Comparison of ENCODE assay signal across 8 mouse cellular contexts in genomic region chr9:15279649-15280490, GRCm38 (mm10). TPM values are rescaled to one million over a fixed set of nuclear protein-coding genes. Genes with fewer than 3 reads are reported as not detected.
A peak's percentile ranks its signal among the peaks of the same experiment; 100 is the strongest.
DNase-seq lines count a peak whose midpoint lies in the region; ATAC-seq and TF ChIP-seq lines count a peak whose summit lies in the region.

Gene Med17 (minus strand): TSS chr9:15279931.

- WGBS in forebrain, embryonic 12.5 days = 1% methylated on average over 57 of the region's 57 CpGs
- under 1% methylated on average over 56 of the region's 57 CpGs for WGBS in heart, postnatal 0 days
- under 1% methylated on average over 57 of the region's 57 CpGs for WGBS in liver, embryonic 16.5 days (ENCODE audit: insufficient replicate concordance)
- 2% methylated on average over 53 of the region's 57 CpGs for WGBS in neural tube, embryonic 13.5 days

- peak; percentile 98 for TF ChIP-seq POLR2A in testis, adult 2 months (IDR thresholded peaks at IDR 0.05; ENCODE audit: control insufficient read depth, low read depth, low read length)

- peaks cover 45% of the 10 kb centered on the region for H3K4me1 ChIP-seq in E14TG2a.4 (replicated peaks; ENCODE audit: low read depth, low read length)
- peaks cover 25% of the 10 kb centered on the region for H3K4me1 ChIP-seq in forebrain, embryonic 12.5 days
- H3K4me1 ChIP-seq in heart, postnatal 0 days (ENCODE audit: control insufficient read depth, insufficient read depth) = 0 out of 2 replicates have a peak, but pooled peaks cover 7% of the 10 kb centered on the region
- H3K4me1 ChIP-seq in liver, embryonic 16.5 days (ENCODE audit: control insufficient read depth, low read depth, low read length) = peaks cover 16% of the 10 kb centered on the region
- peaks cover 31% of the 10 kb centered on the region for H3K4me1 ChIP-seq in neural tube, embryonic 13.5 days (replicated peaks)
- peaks cover 3% of the 10 kb centered on the region; the same call in 1 of the 2 replicates for H3K4me1 ChIP-seq in testis, adult 2 months (ENCODE audit: control insufficient read depth, insufficient read depth, low read length)

- DNase-seq in c-Kit-positive CD71-positive TER-119-positive erythroid progenitor cells, embryonic 14.5 days (ENCODE audit: low spot score) = peak; percentile 92
- peak; percentile 95 for DNase-seq in heart, postnatal 0 days (ENCODE audit: low spot score)
- DNase-seq in kidney, postnatal 4 days = peak; percentile 94 to 96

- peak within 1 kb of the TSS; percentile 97 for H3K4me3 ChIP-seq in E14TG2a.4 (replicated peaks; ENCODE audit: low read length)
- peak within 1 kb of the TSS; percentile 96 for H3K4me3 ChIP-seq in forebrain, embryonic 12.5 days (replicated peaks)
- peak within 1 kb of the TSS; percentile 93 for H3K4me3 ChIP-seq in heart, postnatal 0 days (ENCODE audit: low read depth, low read length)
- H3K4me3 ChIP-seq in liver, embryonic 16.5 days (ENCODE audit: low read depth, low read length) = peak within 1 kb of the TSS; percentile 98
- peak within 1 kb of the TSS; percentile 97 for H3K4me3 ChIP-seq in neural tube, embryonic 13.5 days
- peak within 1 kb of the TSS; percentile 97 for H3K4me3 ChIP-seq in testis, adult 2 months (ENCODE audit: control insufficient read depth, low read depth, low read length)

- H3K36me3 ChIP-seq in E14TG2a.4 (ENCODE audit: insufficient read depth, low read length) = peaks cover 29% of the 10 kb centered on the region
- peaks cover 11% of the 10 kb centered on the region for H3K36me3 ChIP-seq in forebrain, embryonic 12.5 days (replicated peaks)
- H3K36me3 ChIP-seq in heart, postnatal 0 days (replicated peaks; ENCODE audit: control insufficient read depth, insufficient read depth, low read length) = peaks cover 22% of the 10 kb centered on the region
- H3K36me3 ChIP-seq in liver, embryonic 16.5 days (ENCODE audit: control insufficient read depth, insufficient read depth) = peaks cover 18% of the 10 kb centered on the region
- peaks cover 21% of the 10 kb centered on the region for H3K36me3 ChIP-seq in neural tube, embryonic 13.5 days
- H3K36me3 ChIP-seq in testis, adult 2 months (ENCODE audit: control insufficient read depth, insufficient read depth, low read length) = no peaks in the 10 kb centered on the region

- no peak; the same call in 1 of the 2 replicates for TF ChIP-seq EP300 in heart, postnatal 0 days (IDR thresholded peaks at IDR 0.05; ENCODE audit: low read depth)

- peak within 1 kb of the TSS; percentile 80 for H3K4me2 ChIP-seq in forebrain, embryonic 12.5 days
- peak within 1 kb of the TSS; percentile 86 for H3K4me2 ChIP-seq in heart, postnatal 0 days (ENCODE audit: low read depth, low read length)
- peak within 1 kb of the TSS; percentile 72 for H3K4me2 ChIP-seq in liver, embryonic 16.5 days (ENCODE audit: low read depth, low read length)
- H3K4me2 ChIP-seq in neural tube, embryonic 13.5 days = peak within 1 kb of the TSS; percentile 83

- peak within 1 kb of the TSS; percentile 98 for H3K9ac ChIP-seq in forebrain, embryonic 12.5 days
- peak within 1 kb of the TSS; percentile 93 for H3K9ac ChIP-seq in heart, postnatal 0 days (replicated peaks; ENCODE audit: low read depth, low read length)
- H3K9ac ChIP-seq in liver, embryonic 16.5 days (ENCODE audit: low read depth, low read length) = peak within 1 kb of the TSS; percentile 97
- H3K9ac ChIP-seq in neural tube, embryonic 13.5 days = peak within 1 kb of the TSS; percentile 99

- H3K9me3 ChIP-seq in E14TG2a.4 (ENCODE audit: low read length) = no peaks in the 10 kb centered on the region
- H3K9me3 ChIP-seq in forebrain, embryonic 12.5 days = no peaks in the 10 kb centered on the region
- no peaks in the 10 kb centered on the region for H3K9me3 ChIP-seq in heart, postnatal 0 days (replicated peaks; ENCODE audit: control insufficient read depth, low read length)
- H3K9me3 ChIP-seq in liver, embryonic 16.5 days (replicated peaks; ENCODE audit: control insufficient read depth, low read length) = no peaks in the 10 kb centered on the region
- H3K9me3 ChIP-seq in neural tube, embryonic 13.5 days = no peaks in the 10 kb centered on the region

- peak within 1 kb of the TSS; percentile 93 for H3K27ac ChIP-seq in forebrain, embryonic 12.5 days
- H3K27ac ChIP-seq in heart, postnatal 0 days (ENCODE audit: low read depth) = peak within 1 kb of the TSS; percentile 85
- H3K27ac ChIP-seq in liver, embryonic 16.5 days (ENCODE audit: low read length) = peak within 1 kb of the TSS; percentile 93
- H3K27ac ChIP-seq in neural tube, embryonic 13.5 days (replicated peaks) = peak within 1 kb of the TSS; percentile 92
- peak within 1 kb of the TSS; percentile 89 for H3K27ac ChIP-seq in testis, adult 2 months (ENCODE audit: control insufficient read depth, insufficient read depth, low read depth, low read length)

- no peak for TF ChIP-seq CTCF in E14TG2a.4 (conservative IDR thresholded peaks at IDR 0.05; ENCODE audit: low read length)
- no peak for TF ChIP-seq CTCF in heart, postnatal 0 days (IDR thresholded peaks at IDR 0.05; ENCODE audit: low read depth)
- no peak for TF ChIP-seq CTCF in testis, adult 2 months (IDR thresholded peaks at IDR 0.05; ENCODE audit: control insufficient read depth, insufficient read depth, insufficient replicate concordance, low read depth, low read length)

- H3K27me3 ChIP-seq in E14TG2a.4 (ENCODE audit: insufficient read depth, low read length) = no peaks in the 10 kb centered on the region
- no peaks in the 10 kb centered on the region for H3K27me3 ChIP-seq in forebrain, embryonic 12.5 days
- no peaks in the 10 kb centered on the region for H3K27me3 ChIP-seq in heart, postnatal 0 days (ENCODE audit: control insufficient read depth, insufficient read depth, low read length)
- no peaks in the 10 kb centered on the region for H3K27me3 ChIP-seq in liver, embryonic 16.5 days (ENCODE audit: control insufficient read depth, insufficient read depth, low read depth, low read length)
- no peaks in the 10 kb centered on the region for H3K27me3 ChIP-seq in neural tube, embryonic 13.5 days
- no peaks in the 10 kb centered on the region for H3K27me3 ChIP-seq in testis, adult 2 months (ENCODE audit: control insufficient read depth, insufficient read depth, low read length)

- ATAC-seq in forebrain, embryonic 12.5 days (ENCODE audit: low FRiP score) = peak; percentile 98
- peak; percentile 98 for ATAC-seq in heart, postnatal 0 days (ENCODE audit: insufficient read depth, low read depth)
- peak; percentile 97 for ATAC-seq in liver, embryonic 16.5 days (ENCODE audit: low read depth)
- ATAC-seq in neural tube, embryonic 13.5 days (ENCODE audit: low read depth) = peak; percentile 99

RNA-seq across cellular contexts. Expression of gene Med17, which starts in this region (rescaled TPM):
- polyA plus RNA-seq in forebrain, embryonic 12.5 days (2016; fragmentation: Nextera tagmentation; extraction: Ambion mirVana) = 44.6 and 49.1 TPM in 2 replicates
- 11.9 and 16.8 TPM in 2 replicates for total RNA-seq in heart, postnatal 0 days (2014; rRNA removed; ENCODE audit: low replicate concordance)
- polyA plus RNA-seq in heart, postnatal 0 days (2015; fragmentation: Nextera tagmentation; extraction: Ambion mirVana) = 13.7 and 14.8 TPM in 2 replicates
- polyA plus RNA-seq in liver, embryonic 16.5 days (2015; fragmentation: Nextera tagmentation; extraction: Ambion mirVana) = 12.4 and 13.4 TPM in 2 replicates
- 37.9 and 41.0 TPM in 2 replicates for polyA plus RNA-seq in neural tube, embryonic 13.5 days (2015; fragmentation: Nextera tagmentation; extraction: Ambion mirVana)
- 12.1 and 17.3 TPM in 2 replicates for polyA plus RNA-seq in testis, adult 2 months (2012; rRNA removed)

Comparison
In these comparisons a context has a peak if more than half of its experiments do, and no peak if none do; other contexts are left out.
1. Peak in every context shown above with its lines: DNase-seq, ATAC-seq, H3K4me3 ChIP-seq and H3K27ac ChIP-seq.